Mouse (Mus musculus) C2C12 (cell line): Measurements from ENCODE around the gene Anpep.

Experiments
- CEBPB ChIP-seq: IDR thresholded peaks from one replicate; pipeline ENCODE4 v1.6.1; 2011; ENCODE audit warnings: low read depth, mild to moderate bottlenecking, control low read depth, moderate library complexity
- CTCF ChIP-seq: IDR thresholded peaks from one replicate; pipeline ENCODE4 v1.5.1; 2011; ENCODE audit not compliant: control insufficient read depth, insufficient read depth, insufficient read length

- TF ChIP-seq CEBPB (no peak), CTCF (no peak)
Measured at GRCm38 (mm10) chr7:79844090-79844802, 16.6 kb downstream of the Anpep start.
